Mouse (Mus musculus): ENCODE measurements around the gene Pheta2. TPM values are rescaled to one million over a fixed set of nuclear protein-coding genes. Genes with fewer than 3 reads are reported as not detected.
"Not testable (repeated sequence)": the region's sequence is repeated elsewhere in the genome, so short reads cannot be mapped to it uniquely, and the experiment has no call there.

The Pheta2 gene
- total and polyA plus RNA-seq, 2 experiments from 2014 or later, result 1.1 to 1.4 TPM

GRCm38 (mm10) chr15:82354126-82354945, 15.6 kb downstream of the Pheta2 start, which contains the start of gene Ndufa6:
Gene Ndufa6, minus strand, starts transcription at chr15:82354322.
- H3K36me3 ChIP-seq (ENCODE audit: insufficient read depth), result peaks cover 15% of the 10 kb centered on the region
- peak within 1 kb of the TSS; percentile 88 for H3K27ac ChIP-seq (ENCODE audit: low read depth, low read length)
- H3K9me3 ChIP-seq (ENCODE audit: low read length), result no peaks in the 10 kb centered on the region
- DNase-seq, result peak; percentile 99
- H3K9ac ChIP-seq, result peak within 1 kb of the TSS; percentile 99
- ATAC-seq, result peak; percentile 100
- peaks cover 11% of the 10 kb centered on the region for H3K4me1 ChIP-seq (ENCODE audit: insufficient read depth)
- no peaks in the 10 kb centered on the region for H3K27me3 ChIP-seq (ENCODE audit: insufficient read depth, low read length)
- H3K4me3 ChIP-seq (ENCODE audit: low read depth, low read length), result peak within 1 kb of the TSS; percentile 97
- TF ChIP-seq CTCF (IDR thresholded peaks at IDR 0.05; ENCODE audit: low read depth), result peak; percentile 99
- peak within 1 kb of the TSS; percentile 78 for H3K4me2 ChIP-seq (ENCODE audit: low read depth)
- 2% methylated on average over 57 of the region's 57 CpGs for WGBS

GRCm38 (mm10) chr15:82358431-82359260, 19.9 kb downstream of the Pheta2 start:
- ATAC-seq (no peak), DNase-seq (no peak)
- H3K4me1 ChIP-seq (ENCODE audit: insufficient read depth), result no peaks in the 10 kb centered on the region
- no peak for TF ChIP-seq CTCF (IDR thresholded peaks at IDR 0.05; ENCODE audit: low read depth)
- no peak overlapping the region for H3K9ac ChIP-seq
- no peaks in the 10 kb centered on the region for H3K36me3 ChIP-seq (ENCODE audit: insufficient read depth)
- no peak overlapping the region for H3K4me2 ChIP-seq (ENCODE audit: low read depth)
- H3K9me3 ChIP-seq (ENCODE audit: low read length), result no peaks in the 10 kb centered on the region
- no peaks in the 10 kb centered on the region for H3K27me3 ChIP-seq (ENCODE audit: insufficient read depth, low read length)
- no peak overlapping the region for H3K4me3 ChIP-seq (ENCODE audit: low read depth, low read length)
- 65% methylated on average over 22 of the region's 22 CpGs for WGBS
- no peak overlapping the region for H3K27ac ChIP-seq (ENCODE audit: low read depth, low read length)

- WGBS, result 74% methylated on average over 11 of the region's 11 CpGs
- Histone ChIP-seq H3K36me3 (ENCODE audit: insufficient read depth) (no peaks in the 10 kb centered on the region), H3K27ac (ENCODE audit: low read depth, low read length) (no peak overlapping the region), H3K27me3 (ENCODE audit: insufficient read depth, low read length) (no peaks in the 10 kb centered on the region), H3K9ac (no peak overlapping the region), H3K9me3 (ENCODE audit: low read length) (no peaks in the 10 kb centered on the region), H3K4me1 (ENCODE audit: insufficient read depth) (no peaks in the 10 kb centered on the region), H3K4me3 (ENCODE audit: low read depth, low read length) (no peak overlapping the region), H3K4me2 (ENCODE audit: low read depth) (no peak overlapping the region)
- peak; percentile 65 for TF ChIP-seq CTCF (IDR thresholded peaks at IDR 0.05; ENCODE audit: low read depth)
- DNase-seq, result peak; percentile 40
- ATAC-seq, result peak; percentile 69; the same call in 1 of the 2 replicates
Observed at GRCm38 (mm10) chr15:82361459-82362018, 22.8 kb downstream of the Pheta2 start.

GRCm38 (mm10) chr15:82362234-82362633, 23.5 kb downstream of the Pheta2 start:
- no peak overlapping the region for H3K4me2 ChIP-seq (ENCODE audit: low read depth)
- no peak for TF ChIP-seq CTCF (IDR thresholded peaks at IDR 0.05; ENCODE audit: low read depth)
- H3K4me1 ChIP-seq (ENCODE audit: insufficient read depth), result no peaks in the 10 kb centered on the region
- no peaks in the 10 kb centered on the region for H3K9me3 ChIP-seq (ENCODE audit: low read length)
- no peak overlapping the region for H3K4me3 ChIP-seq (ENCODE audit: low read depth, low read length)
- H3K36me3 ChIP-seq (ENCODE audit: insufficient read depth), result no peaks in the 10 kb centered on the region
- ATAC-seq, result no peak
- no peak overlapping the region for H3K9ac ChIP-seq
- 86% methylated on average over 3 of the region's 4 CpGs for WGBS
- DNase-seq, result no peak
- no peak overlapping the region for H3K27ac ChIP-seq (ENCODE audit: low read depth, low read length)
- H3K27me3 ChIP-seq (ENCODE audit: insufficient read depth, low read length), result no peaks in the 10 kb centered on the region

- not testable (repeated sequence) for H3K9me3 ChIP-seq (ENCODE audit: low read length); H3K4me1 ChIP-seq (ENCODE audit: insufficient read depth); H3K27ac ChIP-seq (ENCODE audit: low read depth, low read length); H3K4me3 ChIP-seq (ENCODE audit: low read depth, low read length); H3K36me3 ChIP-seq (ENCODE audit: insufficient read depth); H3K9ac ChIP-seq; H3K27me3 ChIP-seq (ENCODE audit: insufficient read depth, low read length); H3K4me2 ChIP-seq (ENCODE audit: low read depth); DNase-seq; ATAC-seq
- 79% methylated on average over 7 of the region's 12 CpGs for WGBS
Observed at GRCm38 (mm10) chr15:82363801-82364200, 25.1 kb downstream of the Pheta2 start.

GRCm38 (mm10) chr15:82364561-82364960, 25.8 kb downstream of the Pheta2 start:
- WGBS, result 10% methylated on average over 6 of the region's 9 CpGs
- H3K4me1 ChIP-seq (ENCODE audit: insufficient read depth); H3K4me3 ChIP-seq (ENCODE audit: low read depth, low read length); H3K27me3 ChIP-seq (ENCODE audit: insufficient read depth, low read length); H3K9ac ChIP-seq; ATAC-seq; H3K27ac ChIP-seq (ENCODE audit: low read depth, low read length); DNase-seq; H3K4me2 ChIP-seq (ENCODE audit: low read depth); H3K36me3 ChIP-seq (ENCODE audit: insufficient read depth); H3K9me3 ChIP-seq (ENCODE audit: low read length): not testable (repeated sequence)

Data from forebrain, postnatal 0 days (tissue).